Mouse (Mus musculus) ES-E14 (cell line): ENCODE data around the gene Hsd17b13.

Experiments
- CHD2 ChIP-seq: IDR thresholded peaks from 2 replicates; pipeline ENCODE4 v1.6.1; 2014; ENCODE audit warnings: mild to moderate bottlenecking, low read depth, low read length, inconsistent platforms
- HCFC1 ChIP-seq: IDR thresholded peaks from 2 replicates; pipeline ENCODE4 v1.6.1; 2012; ENCODE audit warnings: low read length, inconsistent platforms, borderline replicate concordance; ENCODE audit not compliant: insufficient read depth
- MAFK ChIP-seq: IDR thresholded peaks from 2 replicates; pipeline ENCODE4 v1.6.1; 2014; ENCODE audit warnings: mild to moderate bottlenecking, low read depth, low read length, inconsistent platforms; ENCODE audit not compliant: insufficient read depth
- ZNF384 ChIP-seq: IDR thresholded peaks from 2 replicates; pipeline ENCODE4 v1.6.1; 2012; ENCODE audit warnings: low read depth, low read length, inconsistent platforms

DNA sequence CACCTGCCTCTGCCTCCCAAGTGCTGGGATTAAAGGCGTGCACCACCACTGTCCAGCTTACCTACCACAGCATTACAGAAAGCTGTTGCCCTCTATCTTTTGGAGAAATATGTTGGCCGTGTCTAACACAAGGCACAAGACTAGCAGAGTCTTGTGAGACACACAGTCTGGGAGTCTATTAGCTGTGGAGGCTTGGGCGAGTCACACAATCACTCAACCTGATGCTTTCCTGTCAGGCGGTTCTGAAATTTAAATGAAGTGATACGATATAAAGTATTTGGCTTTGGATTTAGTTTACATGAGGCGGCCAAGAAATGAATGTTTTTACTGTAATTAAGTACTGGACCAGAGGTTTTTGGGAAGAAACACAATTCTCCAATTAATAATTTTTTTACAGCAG is 71.0 kb downstream of the Hsd17b13 start:
- TF ChIP-seq CHD2 (no peak), ZNF384 (no peak), MAFK (no peak), HCFC1 (no peak)
